32 mouse cellular contexts compared by ENCODE assay signal in the genomic region with DNA sequence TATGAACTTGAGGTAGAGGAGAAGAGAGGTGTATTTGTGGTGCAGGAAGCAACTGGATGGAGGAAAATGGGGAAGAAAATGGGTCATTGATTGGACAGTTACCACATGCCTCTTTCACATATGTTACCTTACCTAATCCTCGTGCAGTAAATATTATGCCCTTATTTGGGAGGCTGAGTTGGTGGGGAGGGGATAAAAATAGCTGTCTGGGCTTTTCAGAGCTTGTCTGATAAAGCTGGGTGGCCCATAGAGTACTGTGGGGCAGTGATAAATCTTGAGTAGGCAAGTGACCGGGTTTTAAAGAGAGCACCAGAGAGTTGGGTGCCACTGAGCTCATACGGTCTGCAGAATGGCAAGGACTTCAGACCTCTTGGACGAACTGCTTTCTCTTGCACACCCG. TPM values are rescaled to one million over a fixed set of nuclear protein-coding genes. Genes with fewer than 3 reads are reported as not detected.
DNase-seq lines count a peak whose midpoint lies in the region; ATAC-seq and TF ChIP-seq lines count a peak whose summit lies in the region.
"Had no signal": no experiment of that assay in that cellular context is flagged by ENCODE, and none has a peak within 500 bp of the region (broad histone marks: within the 10 kb centered on the region; RNA-seq: fewer than 3 reads in every experiment).

No protein-coding gene starts in this region.

- no peak overlapping the region for H3K9ac ChIP-seq in heart, embryonic 12.5 days
- H3K9ac ChIP-seq in heart, postnatal 0 days (replicated peaks; ENCODE audit: low read depth, low read length) = no peak overlapping the region
- no peak overlapping the region for H3K9ac ChIP-seq in liver, embryonic 14.5 days (replicated peaks)
- H3K9ac ChIP-seq: embryonic facial prominence, embryonic 12.5 days; hindbrain, embryonic 13.5 days; limb, embryonic 15.5 days; neural tube, embryonic 12.5 days had no signal

- intact Hi-C loops in heart, postnatal 36 days (cut with DNase I) = no loop called here

- H3K27me3 ChIP-seq in heart, embryonic 12.5 days (replicated peaks) = no peaks in the 10 kb centered on the region
- no peaks in the 10 kb centered on the region for H3K27me3 ChIP-seq in heart, postnatal 0 days (ENCODE audit: control insufficient read depth, insufficient read depth, low read length)
- H3K27me3 ChIP-seq in liver, embryonic 14.5 days (ENCODE audit: control insufficient read depth, insufficient read depth, low read length) = no peaks in the 10 kb centered on the region; the same call in 1 of the 2 replicates
- H3K27me3 ChIP-seq: limb, embryonic 15.5 days; neural tube, embryonic 12.5 days; Patski had no signal

- H3K4me3 ChIP-seq in heart, embryonic 12.5 days = no peak overlapping the region
- no peak overlapping the region for H3K4me3 ChIP-seq in heart, postnatal 0 days (ENCODE audit: low read depth, low read length)
- no peak overlapping the region for H3K4me3 ChIP-seq in liver, embryonic 14.5 days (ENCODE audit: insufficient read depth in 1 of 2, low read depth in 2 of 2, low read length in 2 of 2)
- H3K4me3 ChIP-seq: embryonic facial prominence, embryonic 12.5 days; hindbrain, embryonic 13.5 days; limb, embryonic 10.5 days; limb, embryonic 15.5 days; neural tube, embryonic 12.5 days had no signal

- no peak for DNase-seq in heart, postnatal 36 days
- DNase-seq in heart, postnatal 0 days (ENCODE audit: low spot score) = no peak
- DNase-seq in heart, postnatal 4 days = no peak
- DNase-seq in liver, embryonic 14.5 days (ENCODE audit: low read depth in 3 of 3, low spot score in 3 of 3) = no peak
- no peak for DNase-seq in kidney, postnatal 14 days
- DNase-seq: adrenal gland, postnatal 10 days; cerebellum, adult 11 months; cerebellum, adult 9-10 months; cerebellum, postnatal 36 days; gastrocnemius, postnatal 25 days; heart, adult 18-20 months; kidney, adult 8-10 months; kidney, postnatal 10 days; layer of hippocampus, adult 9-11 months; lung, adult 18-20 months; lung, postnatal 4 days; right cerebral cortex, adult 18-20 months; spleen, adult 18-20 months; thymus, adult 2 months had no signal

- no peak for TF ChIP-seq EP300 in heart, postnatal 0 days (IDR thresholded peaks at IDR 0.05; ENCODE audit: low read depth)
- TF ChIP-seq EP300 in liver, embryonic 14.5 days (IDR thresholded peaks at IDR 0.05; ENCODE audit: low read depth) = no peak

- 28% methylated on average over 5 of the region's 5 CpGs for WGBS in heart, embryonic 12.5 days
- 29% methylated on average over 5 of the region's 5 CpGs for WGBS in heart, postnatal 0 days
- WGBS in liver, embryonic 14.5 days (ENCODE audit: insufficient replicate concordance) = 29% methylated on average over 5 of the region's 5 CpGs

- peak overlapping the region; percentile 44 for H3K4me2 ChIP-seq in heart, embryonic 12.5 days
- H3K4me2 ChIP-seq in heart, postnatal 0 days (ENCODE audit: low read depth, low read length) = no peak overlapping the region
- H3K4me2 ChIP-seq in liver, embryonic 14.5 days (ENCODE audit: low read depth) = no peak overlapping the region
- H3K4me2 ChIP-seq: embryonic facial prominence, embryonic 12.5 days; hindbrain, embryonic 13.5 days; limb, embryonic 15.5 days; midbrain, embryonic 11.5 days; neural tube, embryonic 12.5 days had no signal

- H3K9me3 ChIP-seq in heart, embryonic 12.5 days (replicated peaks) = no peaks in the 10 kb centered on the region
- H3K9me3 ChIP-seq in heart, postnatal 0 days (replicated peaks; ENCODE audit: control insufficient read depth, low read length) = no peaks in the 10 kb centered on the region
- no peaks in the 10 kb centered on the region for H3K9me3 ChIP-seq in liver, embryonic 14.5 days (ENCODE audit: control insufficient read depth, low read length)
- H3K9me3 ChIP-seq: embryonic facial prominence, embryonic 12.5 days; hindbrain, embryonic 13.5 days; limb, embryonic 10.5 days; limb, embryonic 15.5 days; neural tube, embryonic 12.5 days had no signal

- no peaks in the 10 kb centered on the region for H3K36me3 ChIP-seq in heart, embryonic 12.5 days
- H3K36me3 ChIP-seq in heart, postnatal 0 days (replicated peaks; ENCODE audit: control insufficient read depth, insufficient read depth, low read length) = no peaks in the 10 kb centered on the region
- no peaks in the 10 kb centered on the region for H3K36me3 ChIP-seq in liver, embryonic 14.5 days (replicated peaks; ENCODE audit: control insufficient read depth, insufficient read depth, low read depth)
- H3K36me3 ChIP-seq: embryonic facial prominence, embryonic 12.5 days; hindbrain, embryonic 13.5 days; limb, embryonic 10.5 days; limb, embryonic 15.5 days; neural tube, embryonic 12.5 days had no signal

- TF ChIP-seq CTCF in heart, postnatal 0 days (IDR thresholded peaks at IDR 0.05; ENCODE audit: low read depth) = no peak
- TF ChIP-seq CTCF in liver, embryonic 14.5 days (IDR thresholded peaks at IDR 0.05; ENCODE audit: low read depth) = no peak

- ATAC-seq in heart, embryonic 12.5 days (ENCODE audit: insufficient number of reproducible peaks, low FRiP score) = no peak
- peak; percentile 14; the same call in 1 of the 2 replicates for ATAC-seq in heart, postnatal 0 days (ENCODE audit: insufficient read depth, low read depth)
- ATAC-seq in liver, embryonic 14.5 days (ENCODE audit: insufficient read depth) = peak; percentile 21; the same call in 1 of the 2 replicates
- 0 out of 2 replicates have a peak, but pooled peaks have one; percentile 19 for ATAC-seq in megakaryocyte-erythroid progenitor cell, adult 5-6 weeks (replicated peaks; ENCODE audit: low FRiP score, low TSS enrichment, poor library complexity, severe bottlenecking)
- ATAC-seq: forebrain, embryonic 14.5 days; intestine, embryonic 16.5 days; lung, postnatal 0 days; midbrain, embryonic 16.5 days; Patski had no signal

- peak overlapping the region; percentile 76 for H3K27ac ChIP-seq in heart, embryonic 12.5 days (ENCODE audit: poor library complexity, severe bottlenecking)
- H3K27ac ChIP-seq in heart, postnatal 0 days (ENCODE audit: low read depth) = no peak overlapping the region
- no peak overlapping the region for H3K27ac ChIP-seq in liver, embryonic 14.5 days
- H3K27ac ChIP-seq: embryonic facial prominence, embryonic 12.5 days; hindbrain, embryonic 13.5 days; limb, embryonic 10.5 days; limb, embryonic 15.5 days; neural tube, embryonic 12.5 days had no signal

- H3K4me1 ChIP-seq in heart, embryonic 12.5 days (replicated peaks) = peaks cover 33% of the 10 kb centered on the region
- peaks cover 17% of the 10 kb centered on the region; the same call in 1 of the 2 replicates for H3K4me1 ChIP-seq in heart, postnatal 0 days (ENCODE audit: control insufficient read depth, insufficient read depth)
- peaks cover 6 to 44% of the 10 kb centered on the region in 2 experiments for H3K4me1 ChIP-seq in liver, embryonic 14.5 days (replicated peaks; ENCODE audit: control insufficient read depth in 2 of 2, insufficient read depth in 2 of 2, low read length in 1 of 2)

RNA-seq across cellular contexts. Expression of gene Itgb3, which starts 8.4 kb away (rescaled TPM):
- polyA plus RNA-seq in heart, embryonic 12.5 days (2016; fragmentation: Nextera tagmentation; extraction: Ambion mirVana) = 9.6 and 11.9 TPM in 2 replicates
- total RNA-seq in heart, postnatal 36 days (2021) = 1 to 10 TPM; 3.0 to 3.3 TPM
- total RNA-seq in heart, postnatal 0 days (2014; rRNA removed; ENCODE audit: low replicate concordance) = 5.2 and 16.4 TPM in 2 replicates
- 1.6 and 1.7 TPM in 2 replicates for polyA plus RNA-seq in heart, postnatal 0 days (2015; fragmentation: Nextera tagmentation; extraction: Ambion mirVana)
- 1 to 10 TPM; 6.8 to 6.9 TPM for total RNA-seq in heart, postnatal 4 days (2021)
- 10.1 and 11.2 TPM in 2 replicates for polyA plus RNA-seq in liver, embryonic 14.5 days (2012; rRNA removed)
- 5.7 and 6.9 TPM in 2 replicates for polyA plus RNA-seq in liver, embryonic 14.5 days (2014; fragmentation: Nextera tagmentation; extraction: Ambion mirVana)
- total RNA-seq in megakaryocyte-erythroid progenitor cell, adult 5-6 weeks (2014; fragmentation: Nextera tagmentation) = 0.52 and 0.94 TPM in 2 replicates
- total RNA-seq in megakaryocyte-erythroid progenitor cell, adult 5-6 weeks (2017) = 2.6 and 3.6 TPM in 2 replicates
